Mouse (Mus musculus) v-Abl transformed pro-B cells (cell line): Measurements from ENCODE around the gene Slc38a4.

Source experiments
- in situ Hi-C, 2 experiments: fragments of 400-800 bp; cut with MboI; formaldehyde crosslinking; loops; one replicate each; pipeline ENCODE4 v1.15.1; 2025; ENCODE audit not compliant: unreplicated experiment in 2 of 2

Slc38a4 gene

GRCm38 (mm10) chr15:97020221-97020620 is 35.5 kb downstream of the Slc38a4 start:
- in situ Hi-C loops: no loop called here

- in situ Hi-C loops: no loop called here
Measured at GRCm38 (mm10) chr15:97019323-97019722, 36.4 kb downstream of the Slc38a4 start.

GRCm38 (mm10) chr15:97017195-97017594 is 38.6 kb downstream of the Slc38a4 start:
- in situ Hi-C loops: no loop called here

- in situ Hi-C loops: no loop called here
Measured at GRCm38 (mm10) chr15:97015036-97015596, 40.6 kb downstream of the Slc38a4 start.

GRCm38 (mm10) chr15:97011599-97012372 is 44.0 kb downstream of the Slc38a4 start:
- in situ Hi-C loops: no loop called here

- in situ Hi-C loops: no loop called here
Measured at GRCm38 (mm10) chr15:97009271-97009670, 46.5 kb downstream of the Slc38a4 start.

GRCm38 (mm10) chr15:97005631-97006234 is 50.0 kb downstream of the Slc38a4 start:
- in situ Hi-C loops: no loop called here

- in situ Hi-C loops: no loop called here
Measured at GRCm38 (mm10) chr15:97004525-97004867, 51.3 kb downstream of the Slc38a4 start.

- in situ Hi-C loops: no loop called here
Measured at GRCm38 (mm10) chr15:97003851-97004524, 51.8 kb downstream of the Slc38a4 start.

GRCm38 (mm10) chr15:97003186-97003585 is 52.6 kb downstream of the Slc38a4 start:
- in situ Hi-C loops: no loop called here

GRCm38 (mm10) chr15:97002752-97003151 is 53.0 kb downstream of the Slc38a4 start:
- in situ Hi-C loops: no loop called here

- in situ Hi-C loops: no loop called here
Measured at GRCm38 (mm10) chr15:97001886-97002285, 53.9 kb downstream of the Slc38a4 start.

GRCm38 (mm10) chr15:97001416-97001815 is 54.3 kb downstream of the Slc38a4 start:
- in situ Hi-C loops: no loop called here

GRCm38 (mm10) chr15:97000319-97001251 is 55.2 kb downstream of the Slc38a4 start:
- in situ Hi-C loops: no loop called here

GRCm38 (mm10) chr15:96999401-96999800 is 56.4 kb downstream of the Slc38a4 start:
- in situ Hi-C loops: no loop called here

- in situ Hi-C loops: no loop called here
Measured at GRCm38 (mm10) chr15:96985618-96986017, 70.1 kb downstream of the Slc38a4 start.

GRCm38 (mm10) chr15:96983581-96984330 is 72.0 kb downstream of the Slc38a4 start:
- in situ Hi-C loops: no loop called here

- in situ Hi-C loops: no loop called here
Measured at GRCm38 (mm10) chr15:96975125-96975524, 80.6 kb downstream of the Slc38a4 start.

- in situ Hi-C loops: loop anchor here in 1 of 2 experiments (25.0 kb wide), 1 partner anchor 1212 kb away; no protein-coding TSS in a partner anchor
Measured at GRCm38 (mm10) chr15:96974131-96974530, 81.6 kb downstream of the Slc38a4 start.
